Mouse (Mus musculus) spleen, adult 2 months (tissue): ENCODE data around the gene Aqp7.
"Not testable (repeated sequence)": the region's sequence is repeated elsewhere in the genome, so short reads cannot be mapped to it uniquely, and the experiment has no call there.

Experiments used
- CTCF ChIP-seq: fragments of 200-500 bp; IDR thresholded peaks from 2 replicates; pipeline ENCODE4 v1.5.1; 2011; ENCODE audit warnings: mild to moderate bottlenecking, inconsistent platforms; ENCODE audit not compliant: insufficient read depth, insufficient read length, insufficient replicate concordance; ENCODE audit errors: extremely low read depth
- POLR2A ChIP-seq: fragments of 200-500 bp; IDR thresholded peaks from 2 replicates; pipeline ENCODE4 v1.6.1; 2011; ENCODE audit warnings: low read depth, low read length, inconsistent platforms

DNA sequence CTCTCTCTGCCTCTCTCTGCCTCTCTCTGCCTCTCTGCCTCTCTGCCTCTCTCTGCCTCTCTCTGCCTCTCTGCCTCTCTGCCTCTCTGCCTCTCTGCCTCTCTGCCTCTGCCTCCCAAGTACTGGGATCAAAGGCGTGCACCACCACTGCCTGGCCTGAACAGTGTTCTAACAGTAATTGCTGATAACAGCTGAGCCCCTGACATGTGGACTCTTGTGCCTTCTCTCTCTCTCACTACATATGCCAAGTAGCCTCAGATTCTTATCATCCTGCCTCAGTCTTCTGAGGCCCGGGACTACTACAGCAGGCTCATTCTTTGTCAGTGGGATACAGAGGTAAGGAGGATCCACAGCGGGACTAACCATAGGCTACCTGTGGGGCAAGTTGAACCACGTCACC, 34.9 kb upstream of the Aqp7 start:
- TF ChIP-seq CTCF, POLR2A: not testable (repeated sequence)
